Mouse (Mus musculus): ENCODE results near the gene Tram2.

DNA sequence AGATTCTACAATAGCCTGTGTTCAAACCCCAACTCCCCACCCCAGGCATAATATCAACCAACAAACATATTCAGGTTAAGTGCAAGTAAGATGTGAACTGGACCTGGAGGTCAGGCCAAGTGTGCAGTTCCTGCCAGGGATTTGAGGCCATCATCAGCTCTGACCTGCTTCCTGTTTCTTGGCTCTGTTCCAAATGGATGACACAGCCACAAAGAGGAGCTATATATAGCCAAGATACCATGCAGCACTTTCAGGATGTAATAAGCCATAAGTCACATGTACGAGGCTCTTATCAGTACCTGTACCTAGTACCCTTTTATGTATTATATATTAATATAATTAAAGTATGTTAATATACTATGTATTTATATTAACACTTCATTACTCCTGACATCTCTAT, 10.5 kb downstream of the Tram2 start:
- TF ChIP-seq POLR2A (IDR thresholded peaks at IDR 0.05; ENCODE audit: borderline replicate concordance, control insufficient read depth, low read depth, low read length) (no peak), CTCF (IDR thresholded peaks at IDR 0.05; ENCODE audit: control insufficient read depth, insufficient read depth, low read length) (no peak)

All from bone marrow, adult 2 months (tissue).